8 mouse cellular contexts compared by ENCODE assay signal in genomic region chr11:116615735-116616437, GRCm38 (mm10). TPM values are rescaled to one million over a fixed set of nuclear protein-coding genes. Genes with fewer than 3 reads are reported as not detected.
A peak's percentile ranks its signal among the peaks of the same experiment; 100 is the strongest.
DNase-seq lines count a peak whose midpoint lies in the region; ATAC-seq and TF ChIP-seq lines count a peak whose summit lies in the region.

No protein-coding gene starts in this region.

- ATAC-seq in hindbrain, embryonic 14.5 days (ENCODE audit: low FRiP score), result no peak
- peak; percentile 51 for ATAC-seq in kidney, postnatal 0 days (replicated peaks; ENCODE audit: low FRiP score, low read depth)
- ATAC-seq in megakaryocyte, adult 5-6 weeks (ENCODE audit: poor library complexity, severe bottlenecking), result peak; percentile 71
- ATAC-seq in midbrain, embryonic 13.5 days, result no peak

- no peaks in the 10 kb centered on the region for H3K36me3 ChIP-seq in hindbrain, embryonic 10.5 days
- no peaks in the 10 kb centered on the region for H3K36me3 ChIP-seq in hindbrain, embryonic 14.5 days (replicated peaks; ENCODE audit: control insufficient read depth, insufficient read depth)
- no peaks in the 10 kb centered on the region for H3K36me3 ChIP-seq in kidney, postnatal 0 days (ENCODE audit: insufficient read depth, low read length)
- no peaks in the 10 kb centered on the region for H3K36me3 ChIP-seq in midbrain, embryonic 13.5 days

- no peak overlapping the region for H3K4me3 ChIP-seq in hindbrain, embryonic 10.5 days
- H3K4me3 ChIP-seq in hindbrain, embryonic 14.5 days (replicated peaks; ENCODE audit: low read length), result no peak overlapping the region
- H3K4me3 ChIP-seq in kidney, postnatal 0 days (replicated peaks; ENCODE audit: low read depth, low read length), result no peak overlapping the region
- H3K4me3 ChIP-seq in midbrain, embryonic 13.5 days (replicated peaks), result no peak overlapping the region

- peak; percentile 54; the same call in 1 of the 2 replicates for TF ChIP-seq CTCF in kidney, postnatal 0 days (IDR thresholded peaks at IDR 0.05; ENCODE audit: low read depth)

- peak overlapping the region; percentile 64 for H3K27ac ChIP-seq in hindbrain, embryonic 10.5 days
- no peak overlapping the region for H3K27ac ChIP-seq in hindbrain, embryonic 14.5 days
- peak overlapping the region; percentile 66 for H3K27ac ChIP-seq in kidney, postnatal 0 days
- H3K27ac ChIP-seq in midbrain, embryonic 13.5 days, result no peak overlapping the region

- WGBS in hindbrain, embryonic 10.5 days, result 49% methylated on average over 15 of the region's 15 CpGs
- WGBS in hindbrain, embryonic 14.5 days, result 64% methylated on average over 12 of the region's 15 CpGs
- WGBS in kidney, postnatal 0 days, result 35% methylated on average over 15 of the region's 15 CpGs
- WGBS in midbrain, embryonic 13.5 days, result 60% methylated on average over 15 of the region's 15 CpGs

- H3K9me3 ChIP-seq in hindbrain, embryonic 10.5 days, result no peaks in the 10 kb centered on the region
- H3K9me3 ChIP-seq in hindbrain, embryonic 14.5 days (ENCODE audit: control insufficient read depth, low read length), result no peaks in the 10 kb centered on the region
- H3K9me3 ChIP-seq in kidney, postnatal 0 days (replicated peaks; ENCODE audit: low read length), result no peaks in the 10 kb centered on the region
- no peaks in the 10 kb centered on the region for H3K9me3 ChIP-seq in midbrain, embryonic 13.5 days

- H3K4me2 ChIP-seq in hindbrain, embryonic 14.5 days (replicated peaks), result no peak overlapping the region
- H3K4me2 ChIP-seq in kidney, postnatal 0 days (ENCODE audit: low read length), result 0 out of 2 replicates have a peak overlapping the region, but pooled peaks have one; percentile 16
- H3K4me2 ChIP-seq in midbrain, embryonic 13.5 days (replicated peaks), result no peak overlapping the region

- DNase-seq in hindbrain, embryonic 10.5 days (ENCODE audit: low spot score), result no peak
- DNase-seq in hindbrain, embryonic 14.5 days (ENCODE audit: low spot score), result no peak
- peak; percentile 64 for DNase-seq in MEL-GATA-1-ER (ENCODE audit: extremely low read depth, low read depth)
- DNase-seq in heart, adult 8-10 months (ENCODE audit: low spot score), result peak; percentile 75
- DNase-seq in kidney, postnatal 0 days (ENCODE audit: low spot score), result peak; percentile 69
- peak; percentile 35 to 50 for DNase-seq in thymus, postnatal 36 days

- no peak overlapping the region for H3K9ac ChIP-seq in hindbrain, embryonic 14.5 days
- no peak overlapping the region for H3K9ac ChIP-seq in kidney, postnatal 0 days (ENCODE audit: low read depth, low read length)
- no peak overlapping the region for H3K9ac ChIP-seq in midbrain, embryonic 13.5 days (replicated peaks)

- peaks cover 63% of the 10 kb centered on the region for H3K4me1 ChIP-seq in hindbrain, embryonic 10.5 days (replicated peaks)
- H3K4me1 ChIP-seq in hindbrain, embryonic 14.5 days (replicated peaks; ENCODE audit: control insufficient read depth, insufficient read depth, low read length), result peaks cover 15% of the 10 kb centered on the region
- peaks cover 30% of the 10 kb centered on the region for H3K4me1 ChIP-seq in kidney, postnatal 0 days (replicated peaks; ENCODE audit: insufficient read depth, low read length)
- H3K4me1 ChIP-seq in midbrain, embryonic 13.5 days (replicated peaks), result peaks cover 10% of the 10 kb centered on the region

- H3K27me3 ChIP-seq in hindbrain, embryonic 10.5 days (ENCODE audit: insufficient read depth, poor library complexity, severe bottlenecking), result no peaks in the 10 kb centered on the region
- no peaks in the 10 kb centered on the region for H3K27me3 ChIP-seq in hindbrain, embryonic 14.5 days (ENCODE audit: control insufficient read depth, insufficient read depth, low read length)
- H3K27me3 ChIP-seq in kidney, postnatal 0 days (ENCODE audit: insufficient read depth, low read length), result no peaks in the 10 kb centered on the region
- no peaks in the 10 kb centered on the region; the same call in 1 of the 2 replicates for H3K27me3 ChIP-seq in midbrain, embryonic 13.5 days

RNA-seq across cellular contexts. Expression of gene Rhbdf2, which starts 10.9 kb away (rescaled TPM):
- 3.8 and 6.6 TPM in 2 replicates for polyA plus RNA-seq in hindbrain, embryonic 10.5 days (2016; fragmentation: Nextera tagmentation; extraction: Ambion mirVana)
- polyA plus RNA-seq in hindbrain, embryonic 14.5 days (2014; fragmentation: Nextera tagmentation; extraction: Ambion mirVana), result 1.1 and 1.2 TPM in 2 replicates
- 10 to 100 TPM in 3 of 4 experiments, 1 to 10 TPM in 1; 8.7 to 12.6 (median 10.6) TPM for total RNA-seq in heart, adult 8-10 months (2022)
- polyA plus RNA-seq in kidney, postnatal 0 days (2015; fragmentation: Nextera tagmentation; extraction: Ambion mirVana), result 8.8 and 9.0 TPM in 2 replicates
- total RNA-seq in megakaryocyte, adult 5-6 weeks (2015), result 20.9 and 21.8 TPM in 2 replicates
- total RNA-seq in megakaryocyte, adult 5-6 weeks (2017), result 16.2 TPM in 2 replicates
- 0.76 and 0.77 TPM in 2 replicates for polyA plus RNA-seq in midbrain, embryonic 13.5 days (2015; fragmentation: Nextera tagmentation; extraction: Ambion mirVana)

RNA-seq across cellular contexts. Expression of gene Aanat, which starts 29.7 kb away (rescaled TPM):
- polyA plus RNA-seq in hindbrain, embryonic 10.5 days (2016; fragmentation: Nextera tagmentation; extraction: Ambion mirVana), result not detected in 2 replicates
- polyA plus RNA-seq in hindbrain, embryonic 14.5 days (2014; fragmentation: Nextera tagmentation; extraction: Ambion mirVana), result 0.15 TPM in 1 of 2 replicates, not detected in the other
- not detected for total RNA-seq in heart, adult 8-10 months (2022)
- polyA plus RNA-seq in kidney, postnatal 0 days (2015; fragmentation: Nextera tagmentation; extraction: Ambion mirVana), result not detected in 2 replicates
- total RNA-seq in megakaryocyte, adult 5-6 weeks (2015), result not detected in 2 replicates
- total RNA-seq in megakaryocyte, adult 5-6 weeks (2017), result not detected in 2 replicates
- polyA plus RNA-seq in midbrain, embryonic 13.5 days (2015; fragmentation: Nextera tagmentation; extraction: Ambion mirVana), result 0.22 and 0.34 TPM in 2 replicates

RNA-seq across cellular contexts. Expression of gene Ube2o, which starts 34.6 kb away (rescaled TPM):
- polyA plus RNA-seq in hindbrain, embryonic 10.5 days (2016; fragmentation: Nextera tagmentation; extraction: Ambion mirVana), result 8.9 and 10.8 TPM in 2 replicates
- polyA plus RNA-seq in hindbrain, embryonic 14.5 days (2014; fragmentation: Nextera tagmentation; extraction: Ambion mirVana), result 27.5 and 28.5 TPM in 2 replicates
- total RNA-seq in heart, adult 8-10 months (2022), result 10 to 100 TPM; 27.4 to 33.1 (median 29.8) TPM
- 8.6 and 8.9 TPM in 2 replicates for polyA plus RNA-seq in kidney, postnatal 0 days (2015; fragmentation: Nextera tagmentation; extraction: Ambion mirVana)
- total RNA-seq in megakaryocyte, adult 5-6 weeks (2015), result 2.9 and 6.6 TPM in 2 replicates
- 4.8 and 7.7 TPM in 2 replicates for total RNA-seq in megakaryocyte, adult 5-6 weeks (2017)
- polyA plus RNA-seq in midbrain, embryonic 13.5 days (2015; fragmentation: Nextera tagmentation; extraction: Ambion mirVana), result 12.3 and 12.7 TPM in 2 replicates

RNA-seq across cellular contexts. Expression of gene Prcd, which starts 37.4 kb away (rescaled TPM):
- polyA plus RNA-seq in hindbrain, embryonic 10.5 days (2016; fragmentation: Nextera tagmentation; extraction: Ambion mirVana), result 0.47 and 1.2 TPM in 2 replicates
- polyA plus RNA-seq in hindbrain, embryonic 14.5 days (2014; fragmentation: Nextera tagmentation; extraction: Ambion mirVana), result 2.8 and 3.5 TPM in 2 replicates
- total RNA-seq in heart, adult 8-10 months (2022), result 1 to 10 TPM; 1.4 to 2.0 (median 1.8) TPM
- 1.3 and 1.4 TPM in 2 replicates for polyA plus RNA-seq in kidney, postnatal 0 days (2015; fragmentation: Nextera tagmentation; extraction: Ambion mirVana)
- total RNA-seq in megakaryocyte, adult 5-6 weeks (2015), result 0.80 TPM in 1 of 2 replicates, not detected in the other
- total RNA-seq in megakaryocyte, adult 5-6 weeks (2017), result not detected in 2 replicates
- polyA plus RNA-seq in midbrain, embryonic 13.5 days (2015; fragmentation: Nextera tagmentation; extraction: Ambion mirVana), result 1.0 and 1.2 TPM in 2 replicates

RNA-seq across cellular contexts. Expression of gene Cygb, which starts 38.2 kb away (rescaled TPM):
- 3.5 and 3.8 TPM in 2 replicates for polyA plus RNA-seq in hindbrain, embryonic 10.5 days (2016; fragmentation: Nextera tagmentation; extraction: Ambion mirVana)
- 26.5 and 29.7 TPM in 2 replicates for polyA plus RNA-seq in hindbrain, embryonic 14.5 days (2014; fragmentation: Nextera tagmentation; extraction: Ambion mirVana)
- 10 to 100 TPM; 40.6 to 64.1 (median 43.0) TPM for total RNA-seq in heart, adult 8-10 months (2022)
- 35.2 and 37.5 TPM in 2 replicates for polyA plus RNA-seq in kidney, postnatal 0 days (2015; fragmentation: Nextera tagmentation; extraction: Ambion mirVana)
- not detected in 2 replicates for total RNA-seq in megakaryocyte, adult 5-6 weeks (2015)
- not detected in 2 replicates for total RNA-seq in megakaryocyte, adult 5-6 weeks (2017)
- polyA plus RNA-seq in midbrain, embryonic 13.5 days (2015; fragmentation: Nextera tagmentation; extraction: Ambion mirVana), result 8.8 TPM in 2 replicates

Comparison
In these comparisons a context has a peak if more than half of its experiments do, and no peak if none do; other contexts are left out.
1. H3K27ac ChIP-seq: peak in hindbrain, embryonic 10.5 days (single experiment) and kidney, postnatal 0 days (single experiment); none in hindbrain, embryonic 14.5 days (single experiment) and midbrain, embryonic 13.5 days (single experiment).
2. DNase-seq: peak in MEL-GATA-1-ER (single experiment), heart, adult 8-10 months (single experiment), kidney, postnatal 0 days (single experiment) and thymus, postnatal 36 days (2 of 2); none in hindbrain, embryonic 10.5 days (single experiment) and hindbrain, embryonic 14.5 days (single experiment).
3. ATAC-seq: peak in kidney, postnatal 0 days (single experiment) and megakaryocyte, adult 5-6 weeks (single experiment); none in hindbrain, embryonic 14.5 days (single experiment) and midbrain, embryonic 13.5 days (single experiment).